Mouse (Mus musculus) ES-E14 (cell line): ENCODE results near the gene Pced1b.

ENCODE experiments used
- CHD2 ChIP-seq: IDR thresholded peaks from 2 replicates; pipeline ENCODE4 v1.6.1; 2014; ENCODE audit warnings: mild to moderate bottlenecking, low read depth, low read length, inconsistent platforms
- MAFK ChIP-seq: IDR thresholded peaks from 2 replicates; pipeline ENCODE4 v1.6.1; 2014; ENCODE audit warnings: mild to moderate bottlenecking, low read depth, low read length, inconsistent platforms; ENCODE audit not compliant: insufficient read depth
- ZNF384 ChIP-seq: IDR thresholded peaks from 2 replicates; pipeline ENCODE4 v1.6.1; 2012; ENCODE audit warnings: low read depth, low read length, inconsistent platforms

- TF ChIP-seq CHD2, result no peak
- no peak for TF ChIP-seq MAFK
- TF ChIP-seq ZNF384, result no peak
Measured at GRCm38 (mm10) chr15:97324311-97324710, 77.4 kb downstream of the Pced1b start.
